Mouse (Mus musculus) gastrocnemius, postnatal 4 days (tissue): Measurements from ENCODE around the gene Adpgk. TPM values are rescaled to one million over a fixed set of nuclear protein-coding genes. Genes with fewer than 3 reads are reported as not detected.
A peak's percentile ranks its signal among the peaks of the same experiment; 100 is the strongest.

Experiments used
- DNase-seq, 2 experiments: peaks; one replicate each; pipeline ENCODE4 v3.0.0; 2021 to 2022; ENCODE audit warnings: low spot score in 2 of 2, mixed read lengths in 2 of 2
- long read RNA-seq, 2 experiments: library from polyadenylated mRNA; stranded (forward); transcript quantifications; one replicate each; pipeline ENCODE4 v2.0.0; 2021
- total RNA-seq, 2 experiments: library from RNA; stranded (reverse); gene quantifications; 2 replicates each; pipeline ENCODE4 v1.2.3; 2021

Adpgk gene
- total RNA-seq: 10 to 100 TPM; 17.3 to 17.6 TPM
- long read RNA-seq, experiment 1, full-length matches to known transcripts: 15 of 27 reads
- long read RNA-seq, experiment 1, partial matches to known transcripts: 3 of 27 reads
- long read RNA-seq, experiment 1, other reads (novel, unspliced or antisense): 9 of 27 reads
- long read RNA-seq, experiment 2, full-length matches to known transcripts: 16 of 28 reads
- long read RNA-seq, experiment 2, partial matches to known transcripts: 6 of 28 reads
- long read RNA-seq, experiment 2, other reads (novel, unspliced or antisense): 6 of 28 reads

- peak; percentile 93 to 97 for DNase-seq
Observed at GRCm38 (mm10) chr9:59290957-59291687, at the start of gene Adpgk. Gene Adpgk, plus strand, starts transcription at chr9:59291558.

GRCm38 (mm10) chr9:59245181-59245580, 46.2 kb upstream of the Adpgk start:
- DNase-seq: no peak

- DNase-seq: no peak
Observed at GRCm38 (mm10) chr9:59246456-59247029, 44.8 kb upstream of the Adpgk start.

- no peak for DNase-seq
Observed at GRCm38 (mm10) chr9:59249359-59249758, 42.0 kb upstream of the Adpgk start.

GRCm38 (mm10) chr9:59250272-59250671, 41.1 kb upstream of the Adpgk start:
- DNase-seq: no peak

- no peak for DNase-seq
Observed at GRCm38 (mm10) chr9:59254716-59255421, 36.5 kb upstream of the Adpgk start.

GRCm38 (mm10) chr9:59259806-59260454, 31.4 kb upstream of the Adpgk start:
- peak in 1 of 2 experiments; percentile 30 for DNase-seq

GRCm38 (mm10) chr9:59266332-59266731, 25.0 kb upstream of the Adpgk start:
- DNase-seq: no peak

- peak; percentile 47 to 77 for DNase-seq
Observed at GRCm38 (mm10) chr9:59269728-59270127, 21.6 kb upstream of the Adpgk start.

- no peak for DNase-seq
Observed at GRCm38 (mm10) chr9:59271081-59271480, 20.3 kb upstream of the Adpgk start.

GRCm38 (mm10) chr9:59271711-59272110, 19.6 kb upstream of the Adpgk start:
- DNase-seq: no peak

- no peak for DNase-seq
Observed at GRCm38 (mm10) chr9:59273199-59273598, 18.2 kb upstream of the Adpgk start.

- no peak for DNase-seq
Observed at GRCm38 (mm10) chr9:59274846-59275455, 16.4 kb upstream of the Adpgk start.

GRCm38 (mm10) chr9:59278199-59278598, 13.2 kb upstream of the Adpgk start:
- DNase-seq: no peak

- no peak for DNase-seq
Observed at GRCm38 (mm10) chr9:59278694-59279093, 12.7 kb upstream of the Adpgk start.

- DNase-seq: no peak
Observed at GRCm38 (mm10) chr9:59280888-59281287, 10.5 kb upstream of the Adpgk start.

GRCm38 (mm10) chr9:59281871-59282682, 9.3 kb upstream of the Adpgk start:
- peak; percentile 78 to 80 for DNase-seq

GRCm38 (mm10) chr9:59282683-59282986, 8.7 kb upstream of the Adpgk start:
- no peak for DNase-seq

- no peak for DNase-seq
Observed at GRCm38 (mm10) chr9:59285614-59286013, 5.7 kb upstream of the Adpgk start.

GRCm38 (mm10) chr9:59288058-59288457, 3.3 kb upstream of the Adpgk start:
- no peak for DNase-seq
